Mouse (Mus musculus): ENCODE results near the gene Idh2. TPM values are rescaled to one million over a fixed set of nuclear protein-coding genes. Genes with fewer than 3 reads are reported as not detected.
A peak's percentile ranks its signal among the peaks of the same experiment; 100 is the strongest.

Idh2 gene
- polyA plus RNA-seq, 1 experiment from 2014 or later, result 514 TPM

- no peak overlapping the region for H3K4me2 ChIP-seq
- H3K36me3 ChIP-seq, result no peaks in the 10 kb centered on the region
- H3K9ac ChIP-seq, result no peak overlapping the region
- peak overlapping the region; percentile 85 for H3K27ac ChIP-seq
- ATAC-seq (ENCODE audit: insufficient number of reproducible peaks, insufficient read depth, low FRiP score, low TSS enrichment, low read depth), result no peak
- 63% methylated on average over 13 of the region's 13 CpGs for WGBS
- H3K9me3 ChIP-seq, result no peaks in the 10 kb centered on the region
- H3K27me3 ChIP-seq, result no peaks in the 10 kb centered on the region
- H3K4me3 ChIP-seq, result no peak overlapping the region
- H3K4me1 ChIP-seq, result peaks cover 66% of the 10 kb centered on the region
These were observed 48.3 kb downstream of the Idh2 start for GRCm38 (mm10) chr7:80066675-80067455.

GRCm38 (mm10) chr7:80065250-80065649, 49.9 kb downstream of the Idh2 start:
- Histone ChIP-seq H3K4me3 (no peak overlapping the region), H3K27ac (no peak overlapping the region), H3K9ac (no peak overlapping the region), H3K36me3 (no peaks in the 10 kb centered on the region), H3K9me3 (no peaks in the 10 kb centered on the region), H3K27me3 (no peaks in the 10 kb centered on the region), H3K4me2 (no peak overlapping the region), H3K4me1 (peaks cover 52% of the 10 kb centered on the region)
- ATAC-seq (ENCODE audit: insufficient number of reproducible peaks, insufficient read depth, low FRiP score, low TSS enrichment, low read depth), result no peak
- 81% methylated on average over 3 of the region's 3 CpGs for WGBS

- 78% methylated on average over 15 of the region's 15 CpGs for WGBS
- ATAC-seq (ENCODE audit: insufficient number of reproducible peaks, insufficient read depth, low FRiP score, low TSS enrichment, low read depth), result no peak
These were observed 51.1 kb downstream of the Idh2 start for GRCm38 (mm10) chr7:80063902-80064736.

GRCm38 (mm10) chr7:80063244-80063643, 51.9 kb downstream of the Idh2 start:
- H3K9me3 ChIP-seq, result no peaks in the 10 kb centered on the region
- H3K27ac ChIP-seq, result no peak overlapping the region

More at GRCm38 (mm10) chr7:80063902-80064736, 51.1 kb downstream of the Idh2 start:
- Histone ChIP-seq H3K9me3 (no peaks in the 10 kb centered on the region), H3K4me2 (no peak overlapping the region), H3K36me3 (no peaks in the 10 kb centered on the region), H3K27me3 (no peaks in the 10 kb centered on the region), H3K4me1 (peaks cover 46% of the 10 kb centered on the region), H3K9ac (no peak overlapping the region), H3K4me3 (no peak overlapping the region), H3K27ac (no peak overlapping the region)

GRCm38 (mm10) chr7:80062083-80062826, 52.9 kb downstream of the Idh2 start:
- WGBS, result 93% methylated on average over 17 of the region's 17 CpGs
- no peak overlapping the region for H3K9ac ChIP-seq
- H3K36me3 ChIP-seq, result 0 out of 2 replicates have a peak, but pooled peaks cover 5% of the 10 kb centered on the region
- H3K4me2 ChIP-seq, result no peak overlapping the region
- peaks cover 48% of the 10 kb centered on the region for H3K4me1 ChIP-seq
- no peak overlapping the region for H3K4me3 ChIP-seq
- no peaks in the 10 kb centered on the region for H3K9me3 ChIP-seq
- no peaks in the 10 kb centered on the region for H3K27me3 ChIP-seq
- no peak for ATAC-seq (ENCODE audit: insufficient number of reproducible peaks, insufficient read depth, low FRiP score, low TSS enrichment, low read depth)
- no peak overlapping the region for H3K27ac ChIP-seq

More at GRCm38 (mm10) chr7:80063244-80063643, 51.9 kb downstream of the Idh2 start:
- Histone ChIP-seq H3K4me2 (no peak overlapping the region), H3K4me3 (no peak overlapping the region), H3K4me1 (peaks cover 48% of the 10 kb centered on the region), H3K27me3 (no peaks in the 10 kb centered on the region), H3K36me3 (no peaks in the 10 kb centered on the region), H3K9ac (no peak overlapping the region)
- WGBS, result 76% methylated on average over 5 of the region's 5 CpGs
- no peak for ATAC-seq (ENCODE audit: insufficient number of reproducible peaks, insufficient read depth, low FRiP score, low TSS enrichment, low read depth)

GRCm38 (mm10) chr7:80060012-80060778, 55.0 kb downstream of the Idh2 start:
- no peak overlapping the region for H3K4me2 ChIP-seq
- no peak overlapping the region for H3K27ac ChIP-seq
- H3K9ac ChIP-seq, result no peak overlapping the region
- no peak overlapping the region for H3K4me3 ChIP-seq
- ATAC-seq (ENCODE audit: insufficient number of reproducible peaks, insufficient read depth, low FRiP score, low TSS enrichment, low read depth), result no peak
- 0 out of 2 replicates have a peak, but pooled peaks cover 5% of the 10 kb centered on the region for H3K36me3 ChIP-seq
- H3K4me1 ChIP-seq, result peaks cover 51% of the 10 kb centered on the region
- WGBS, result 84% methylated on average over 10 of the region's 10 CpGs
- no peaks in the 10 kb centered on the region for H3K9me3 ChIP-seq
- H3K27me3 ChIP-seq, result no peaks in the 10 kb centered on the region

GRCm38 (mm10) chr7:80059064-80059838, 55.9 kb downstream of the Idh2 start:
- 65% methylated on average over 13 of the region's 13 CpGs for WGBS
- Histone ChIP-seq H3K4me1 (peaks cover 48% of the 10 kb centered on the region), H3K27ac (0 out of 2 replicates have a peak overlapping the region, but pooled peaks have one; percentile 44), H3K4me2 (no peak overlapping the region), H3K4me3 (no peak overlapping the region), H3K9me3 (no peaks in the 10 kb centered on the region), H3K36me3 (0 out of 2 replicates have a peak, but pooled peaks cover 7% of the 10 kb centered on the region), H3K9ac (no peak overlapping the region), H3K27me3 (no peaks in the 10 kb centered on the region)
- no peak for ATAC-seq (ENCODE audit: insufficient number of reproducible peaks, insufficient read depth, low FRiP score, low TSS enrichment, low read depth)

- peaks cover 43% of the 10 kb centered on the region for H3K4me1 ChIP-seq
- no peak for ATAC-seq (ENCODE audit: insufficient number of reproducible peaks, insufficient read depth, low FRiP score, low TSS enrichment, low read depth)
- H3K27ac ChIP-seq, result peak overlapping the region; percentile 48; the same call in 1 of the 2 replicates
- H3K27me3 ChIP-seq, result no peaks in the 10 kb centered on the region
- H3K4me3 ChIP-seq, result no peak overlapping the region
- WGBS, result 68% methylated on average over 4 of the region's 4 CpGs
- 0 out of 2 replicates have a peak, but pooled peaks cover 9% of the 10 kb centered on the region for H3K36me3 ChIP-seq
- H3K9ac ChIP-seq, result no peak overlapping the region
- no peaks in the 10 kb centered on the region for H3K9me3 ChIP-seq
- H3K4me2 ChIP-seq, result no peak overlapping the region
These were observed 56.7 kb downstream of the Idh2 start for GRCm38 (mm10) chr7:80058405-80059063.

- Histone ChIP-seq H3K27me3 (no peaks in the 10 kb centered on the region), H3K4me3 (no peak overlapping the region), H3K4me2 (no peak overlapping the region), H3K36me3 (peaks cover 9% of the 10 kb centered on the region; the same call in 1 of the 2 replicates), H3K27ac (peak overlapping the region; percentile 48; the same call in 1 of the 2 replicates), H3K4me1 (peaks cover 41% of the 10 kb centered on the region), H3K9me3 (no peaks in the 10 kb centered on the region), H3K9ac (no peak overlapping the region)
- 60% methylated on average over 14 of the region's 14 CpGs for WGBS
- ATAC-seq (ENCODE audit: insufficient number of reproducible peaks, insufficient read depth, low FRiP score, low TSS enrichment, low read depth), result no peak
These were observed 57.4 kb downstream of the Idh2 start for GRCm38 (mm10) chr7:80057781-80058180.

Measured in embryonic facial prominence, embryonic 13.5 days (tissue).